Mouse (Mus musculus): ENCODE results near the gene Cldn6. TPM values are rescaled to one million over a fixed set of nuclear protein-coding genes. Genes with fewer than 3 reads are reported as not detected.

The Cldn6 gene
- 0.39 and 7.4 TPM in 2 replicates for polyA plus RNA-seq (2012; rRNA removed)

GRCm38 (mm10) chr17:23679127-23679835, at the start of gene Cldn6:
Gene Cldn6 (plus strand): TSS chr17:23679249.

GRCm38 (mm10) chr17:23644613-23645495, 34.2 kb upstream of the Cldn6 start, which contains the start of gene Mmp25:
Gene Mmp25 (minus strand): TSS chr17:23645277.

GRCm38 (mm10) chr17:23660117-23660875, 18.8 kb upstream of the Cldn6 start, which contains the start of gene Bicdl2:
Gene Bicdl2 (plus strand): TSS chr17:23660506.

DNA sequence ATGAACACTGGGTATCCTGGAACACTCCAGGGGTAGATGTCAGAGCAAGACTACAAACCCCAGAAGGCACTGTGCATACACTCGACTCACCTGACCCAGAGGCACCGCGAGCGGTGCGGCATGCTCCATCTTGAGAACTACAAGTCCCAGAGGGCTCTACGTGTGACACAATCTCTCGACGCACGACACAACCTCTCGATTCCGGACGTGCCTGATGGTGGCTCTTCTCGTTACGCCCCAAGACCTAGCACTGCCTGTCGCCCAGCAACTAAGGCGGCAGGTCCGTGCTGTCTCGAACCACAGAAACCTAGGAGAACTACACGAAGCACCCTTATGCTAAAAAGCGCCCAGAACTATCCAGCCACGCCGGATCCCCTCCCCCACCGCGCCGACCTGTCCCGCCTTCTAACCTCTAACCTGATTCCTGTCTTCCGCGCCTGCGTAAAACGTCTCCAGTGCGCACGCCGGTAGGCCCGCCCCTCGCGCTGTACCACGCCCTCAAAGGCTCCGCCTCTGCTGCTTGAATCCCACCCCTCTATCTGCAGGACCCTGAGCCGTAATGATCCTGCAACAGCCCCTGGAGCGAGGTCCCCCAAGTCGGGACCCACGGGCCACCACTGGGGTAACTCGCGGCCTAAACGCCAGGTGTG, 5.5 kb upstream of the Cldn6 start, which contains the start of the genes Hcfc1r1 and Thoc6:
Hcfc1r1 (plus strand) TSS at position 173 of the 650 bp plus-strand sequence.
Thoc6 (minus strand) TSS at position 459 of the 650 bp plus-strand sequence.

DNA sequence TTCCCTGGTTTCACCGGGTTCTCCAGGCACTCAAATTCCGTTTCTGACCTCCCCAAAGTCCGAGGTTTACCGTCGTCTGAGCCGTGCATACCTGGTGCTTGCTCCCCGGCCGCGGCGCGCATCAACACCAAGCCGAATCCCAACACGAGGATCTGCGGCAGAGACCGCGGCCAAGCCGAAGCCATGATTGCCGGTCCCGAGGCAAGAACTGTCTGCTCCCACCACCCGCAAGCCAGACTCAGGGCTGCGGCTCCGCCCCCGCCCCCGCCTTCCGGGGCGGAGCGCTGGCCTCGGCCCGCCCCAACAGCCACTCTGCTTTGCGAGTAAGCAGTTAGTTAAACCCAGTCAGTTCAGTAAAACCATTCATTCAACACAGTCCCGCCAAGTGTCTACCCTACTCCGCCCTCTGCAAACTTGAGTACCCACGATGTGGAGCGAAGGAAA, 1.8 kb upstream of the Cldn6 start, which contains the start of gene Tnfrsf12a:
Tnfrsf12a (minus strand) TSS at position 233 of the 444 bp plus-strand sequence.

GRCm38 (mm10) chr17:23683856-23684672, 5.0 kb downstream of the Cldn6 start, which contains the start of gene Cldn9:
Gene Cldn9 (minus strand): TSS chr17:23684026.

GRCm38 (mm10) chr17:23722376-23723125, 43.5 kb downstream of the Cldn6 start, which contains the start of gene 1520401A03Rik:
Gene 1520401A03Rik (minus strand): TSS chr17:23722783.

DNA sequence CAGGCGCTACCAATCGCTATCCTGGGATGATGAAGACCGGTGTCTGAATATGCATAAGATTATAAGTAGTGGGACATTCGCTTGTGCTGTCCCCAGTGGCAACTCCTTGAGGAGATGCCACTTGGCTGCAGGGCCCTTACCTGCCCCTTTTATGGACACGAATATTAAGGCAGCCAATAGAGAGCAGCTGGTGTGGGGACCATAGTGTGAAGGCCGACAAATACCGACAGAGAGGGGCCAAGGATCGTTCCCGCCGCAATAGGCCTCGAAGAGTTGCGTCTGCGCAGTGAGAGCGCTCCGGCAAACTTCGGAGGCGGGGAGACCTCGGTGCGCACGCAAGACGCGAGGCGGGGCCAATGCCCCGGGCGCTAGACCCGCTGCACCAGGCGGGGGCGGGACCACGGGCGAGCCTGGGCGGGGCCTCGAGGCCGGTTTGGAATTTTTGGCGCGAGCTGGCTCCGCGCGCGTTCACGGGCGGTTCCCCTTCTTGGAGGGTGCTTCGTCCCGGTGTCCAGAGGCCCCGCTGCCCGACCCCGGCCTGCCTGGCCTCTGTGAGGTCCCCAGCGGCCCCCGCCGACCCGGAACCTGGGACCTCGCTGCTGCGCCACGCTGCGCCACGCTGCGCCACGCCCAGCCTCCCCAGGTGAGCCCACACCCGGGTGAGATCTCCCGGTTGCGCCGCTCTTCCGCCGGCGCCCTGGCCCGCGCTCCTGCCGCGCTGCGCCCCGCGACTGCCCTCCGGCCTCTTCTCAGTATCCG, 47.1 kb downstream of the Cldn6 start, which contains the start of gene Pkmyt1:
Pkmyt1 (plus strand) TSS at position 338 of the 759 bp plus-strand sequence.

Other genes with a start within 250 kb of the Cldn6 start
- gene Vmn2r117, start 199.6 kb upstream of the Cldn6 start, polyA plus RNA-seq (2012; rRNA removed) = not detected in 2 replicates
- 14.3 and 16.1 TPM in 2 replicates for gene Zfp213, start 115.0 kb upstream of the Cldn6 start, polyA plus RNA-seq (2012; rRNA removed)
- 41.5 and 42.5 TPM in 2 replicates for gene Zfp13, start 79.8 kb upstream of the Cldn6 start, polyA plus RNA-seq (2012; rRNA removed)
- gene Zscan10, start 78.4 kb upstream of the Cldn6 start, polyA plus RNA-seq (2012; rRNA removed) = 0.09 and 0.25 TPM in 2 replicates
- 1.3 and 1.7 TPM in 2 replicates for gene Mmp25, start 34.0 kb upstream of the Cldn6 start, polyA plus RNA-seq (2012; rRNA removed)
- gene Bicdl2, start 18.7 kb upstream of the Cldn6 start, polyA plus RNA-seq (2012; rRNA removed) = 0.15 and 0.43 TPM in 2 replicates
- gene Hcfc1r1, start 5.7 kb upstream of the Cldn6 start, polyA plus RNA-seq (2012; rRNA removed) = 82.1 and 90.1 TPM in 2 replicates
- 47.0 and 47.3 TPM in 2 replicates for gene Thoc6, start 5.4 kb upstream of the Cldn6 start, polyA plus RNA-seq (2012; rRNA removed)
- gene Tnfrsf12a, start 1.8 kb upstream of the Cldn6 start, polyA plus RNA-seq (2012; rRNA removed) = 2.6 and 4.7 TPM in 2 replicates
- gene Cldn9, start 4.8 kb downstream of the Cldn6 start, polyA plus RNA-seq (2012; rRNA removed) = 0.92 and 2.9 TPM in 2 replicates
- gene 1520401A03Rik, start 43.5 kb downstream of the Cldn6 start, polyA plus RNA-seq (2012; rRNA removed) = 0.15 and 0.78 TPM in 2 replicates
- gene Pkmyt1, start 47.1 kb downstream of the Cldn6 start, polyA plus RNA-seq (2012; rRNA removed) = 38.5 and 40.6 TPM in 2 replicates
- 23.6 and 25.2 TPM in 2 replicates for gene Paqr4, start 61.6 kb downstream of the Cldn6 start, polyA plus RNA-seq (2012; rRNA removed)
- gene Kremen2, start 66.6 kb downstream of the Cldn6 start, polyA plus RNA-seq (2012; rRNA removed) = 1.1 and 6.0 TPM in 2 replicates
- gene Flywch1, start 92.4 kb downstream of the Cldn6 start, polyA plus RNA-seq (2012; rRNA removed) = 97.4 and 99.1 TPM in 2 replicates
- 44.8 and 54.5 TPM in 2 replicates for gene Flywch2, start 106.8 kb downstream of the Cldn6 start, polyA plus RNA-seq (2012; rRNA removed)
- gene Srrm2, start 111.3 kb downstream of the Cldn6 start, polyA plus RNA-seq (2012; rRNA removed) = 634 and 697 TPM in 2 replicates
- 905 and 997 TPM in 2 replicates for gene Elob, start 149.9 kb downstream of the Cldn6 start, polyA plus RNA-seq (2012; rRNA removed)
- gene Prss33, start 156.8 kb downstream of the Cldn6 start, polyA plus RNA-seq (2012; rRNA removed) = 0.31 and 0.74 TPM in 2 replicates
- 0.10 and 0.16 TPM in 2 replicates for gene Prss32, start 164.6 kb downstream of the Cldn6 start, polyA plus RNA-seq (2012; rRNA removed)
- 1.9 TPM in 2 replicates for gene Prss41, start 164.9 kb downstream of the Cldn6 start, polyA plus RNA-seq (2012; rRNA removed)
- gene Prss21, start 188.8 kb downstream of the Cldn6 start, polyA plus RNA-seq (2012; rRNA removed) = not detected in 2 replicates
- gene Dcpp1, start 201.6 kb downstream of the Cldn6 start, polyA plus RNA-seq (2012; rRNA removed) = 0.23 TPM in 1 of 2 replicates, not detected in the other
- not detected in 2 replicates for gene Dcpp2, start 201.6 kb downstream of the Cldn6 start, polyA plus RNA-seq (2012; rRNA removed)
- gene Dcpp3, start 238.2 kb downstream of the Cldn6 start, polyA plus RNA-seq (2012; rRNA removed) = 0.33 TPM in 1 of 2 replicates, not detected in the other

Measured in central nervous system, embryonic 14 days (tissue).